Mouse (Mus musculus): ENCODE measurements around the gene Ctsd. TPM values are rescaled to one million over a fixed set of nuclear protein-coding genes. Genes with fewer than 3 reads are reported as not detected.

Gene Ctsd
- polyA plus RNA-seq, 1 experiment, result 266 TPM

GRCm38 (mm10) chr7:142394261-142395190 is 6.7 kb upstream of the Ctsd start:
- WGBS, result 72% methylated on average over 6 of the region's 6 CpGs
- Histone ChIP-seq H3K4me1 (ENCODE audit: control insufficient read depth, insufficient read depth, low read length) (peaks cover 4% of the 10 kb centered on the region; the same call in 1 of the 2 replicates), H3K4me3 (ENCODE audit: insufficient read depth, low read depth, low read length) (no peak overlapping the region), H3K27ac (ENCODE audit: insufficient read depth, low read depth, low read length) (no peak overlapping the region)
- TF ChIP-seq CTCF (IDR thresholded peaks at IDR 0.05; ENCODE audit: insufficient read depth, low read depth, low read length), result no peak
- no peak for TF ChIP-seq POLR2A (IDR thresholded peaks at IDR 0.05; ENCODE audit: insufficient read depth, low read depth, low read length)

GRCm38 (mm10) chr7:142393191-142393590 is 5.4 kb upstream of the Ctsd start:
- Histone ChIP-seq H3K27ac (ENCODE audit: insufficient read depth, low read depth, low read length) (no peak overlapping the region), H3K4me3 (ENCODE audit: insufficient read depth, low read depth, low read length) (no peak overlapping the region), H3K4me1 (ENCODE audit: control insufficient read depth, insufficient read depth, low read length) (peaks cover 4% of the 10 kb centered on the region; the same call in 1 of the 2 replicates)
- 23% methylated on average over 4 of the region's 4 CpGs for WGBS
- no peak for TF ChIP-seq POLR2A (IDR thresholded peaks at IDR 0.05; ENCODE audit: insufficient read depth, low read depth, low read length)
- no peak for TF ChIP-seq CTCF (IDR thresholded peaks at IDR 0.05; ENCODE audit: insufficient read depth, low read depth, low read length)

GRCm38 (mm10) chr7:142391609-142392008 is 3.8 kb upstream of the Ctsd start:
- H3K4me1 ChIP-seq (ENCODE audit: control insufficient read depth, insufficient read depth, low read length), result peaks cover 9% of the 10 kb centered on the region
- H3K4me3 ChIP-seq (ENCODE audit: insufficient read depth, low read depth, low read length), result no peak overlapping the region
- TF ChIP-seq CTCF (IDR thresholded peaks at IDR 0.05; ENCODE audit: insufficient read depth, low read depth, low read length) (no peak), POLR2A (IDR thresholded peaks at IDR 0.05; ENCODE audit: insufficient read depth, low read depth, low read length) (no peak)
- WGBS, result 59% methylated on average over 4 of the region's 4 CpGs
- no peak overlapping the region for H3K27ac ChIP-seq (ENCODE audit: insufficient read depth, low read depth, low read length)

GRCm38 (mm10) chr7:142391108-142391507 is 3.3 kb upstream of the Ctsd start:
- no peak for TF ChIP-seq POLR2A (IDR thresholded peaks at IDR 0.05; ENCODE audit: insufficient read depth, low read depth, low read length)
- TF ChIP-seq CTCF (IDR thresholded peaks at IDR 0.05; ENCODE audit: insufficient read depth, low read depth, low read length), result no peak
- WGBS, result 74% methylated on average over 3 of the region's 3 CpGs

GRCm38 (mm10) chr7:142389961-142390650 is 2.3 kb upstream of the Ctsd start:
- H3K4me3 ChIP-seq (ENCODE audit: insufficient read depth, low read depth, low read length), result no peak overlapping the region
- TF ChIP-seq POLR2A (IDR thresholded peaks at IDR 0.05; ENCODE audit: insufficient read depth, low read depth, low read length) (no peak), CTCF (IDR thresholded peaks at IDR 0.05; ENCODE audit: insufficient read depth, low read depth, low read length) (no peak)
- H3K4me1 ChIP-seq (ENCODE audit: control insufficient read depth, insufficient read depth, low read length), result peaks cover 23% of the 10 kb centered on the region
- H3K27ac ChIP-seq (ENCODE audit: insufficient read depth, low read depth, low read length), result no peak overlapping the region
- WGBS, result 91% methylated on average over 3 of the region's 3 CpGs

More at GRCm38 (mm10) chr7:142391108-142391507, 3.3 kb upstream of the Ctsd start:
- Histone ChIP-seq H3K27ac (ENCODE audit: insufficient read depth, low read depth, low read length) (no peak overlapping the region), H3K4me1 (ENCODE audit: control insufficient read depth, insufficient read depth, low read length) (peaks cover 14% of the 10 kb centered on the region), H3K4me3 (ENCODE audit: insufficient read depth, low read depth, low read length) (no peak overlapping the region)

- Histone ChIP-seq H3K4me3 (ENCODE audit: insufficient read depth, low read depth, low read length) (no peak overlapping the region), H3K27ac (ENCODE audit: insufficient read depth, low read depth, low read length) (no peak overlapping the region)
These were observed 902 bp upstream of the Ctsd start for GRCm38 (mm10) chr7:142388740-142389139.

GRCm38 (mm10) chr7:142388198-142388597 is 360 bp upstream of the Ctsd start:
- H3K4me3 ChIP-seq (ENCODE audit: insufficient read depth, low read depth, low read length), result peak overlapping the region; percentile 91
- peaks cover 22% of the 10 kb centered on the region for H3K4me1 ChIP-seq (ENCODE audit: control insufficient read depth, insufficient read depth, low read length)
- TF ChIP-seq POLR2A (IDR thresholded peaks at IDR 0.05; ENCODE audit: insufficient read depth, low read depth, low read length) (no peak), CTCF (IDR thresholded peaks at IDR 0.05; ENCODE audit: insufficient read depth, low read depth, low read length) (no peak)
- 88% methylated on average over 1 of the region's 1 CpGs for WGBS
- peak overlapping the region; percentile 5; the same call in 1 of the 2 replicates for H3K27ac ChIP-seq (ENCODE audit: insufficient read depth, low read depth, low read length)

More at GRCm38 (mm10) chr7:142388740-142389139, 902 bp upstream of the Ctsd start:
- WGBS, result 98% methylated on average over 2 of the region's 2 CpGs
- H3K4me1 ChIP-seq (ENCODE audit: control insufficient read depth, insufficient read depth, low read length), result peaks cover 23% of the 10 kb centered on the region
- TF ChIP-seq CTCF (IDR thresholded peaks at IDR 0.05; ENCODE audit: insufficient read depth, low read depth, low read length), result no peak
- no peak for TF ChIP-seq POLR2A (IDR thresholded peaks at IDR 0.05; ENCODE audit: insufficient read depth, low read depth, low read length)

- Histone ChIP-seq H3K4me1 (ENCODE audit: control insufficient read depth, insufficient read depth, low read length) (peaks cover 22% of the 10 kb centered on the region), H3K27ac (ENCODE audit: insufficient read depth, low read depth, low read length) (peak overlapping the region; percentile 67; the same call in 1 of the 2 replicates), H3K4me3 (ENCODE audit: insufficient read depth, low read depth, low read length) (peak overlapping the region; percentile 91)
- TF ChIP-seq CTCF (IDR thresholded peaks at IDR 0.05; ENCODE audit: insufficient read depth, low read depth, low read length) (no peak), POLR2A (IDR thresholded peaks at IDR 0.05; ENCODE audit: insufficient read depth, low read depth, low read length) (no peak)
- WGBS, result 32% methylated on average over 6 of the region's 6 CpGs
These were observed 1.1 kb downstream of the Ctsd start for GRCm38 (mm10) chr7:142386621-142387201.
